Mouse (Mus musculus): ENCODE results near the gene Tysnd1. TPM values are rescaled to one million over a fixed set of nuclear protein-coding genes. Genes with fewer than 3 reads are reported as not detected.

The Tysnd1 gene
- 28.4 and 28.9 TPM in 2 replicates for polyA plus RNA-seq (2016; fragmentation: Nextera tagmentation; extraction: Ambion mirVana)

DNA sequence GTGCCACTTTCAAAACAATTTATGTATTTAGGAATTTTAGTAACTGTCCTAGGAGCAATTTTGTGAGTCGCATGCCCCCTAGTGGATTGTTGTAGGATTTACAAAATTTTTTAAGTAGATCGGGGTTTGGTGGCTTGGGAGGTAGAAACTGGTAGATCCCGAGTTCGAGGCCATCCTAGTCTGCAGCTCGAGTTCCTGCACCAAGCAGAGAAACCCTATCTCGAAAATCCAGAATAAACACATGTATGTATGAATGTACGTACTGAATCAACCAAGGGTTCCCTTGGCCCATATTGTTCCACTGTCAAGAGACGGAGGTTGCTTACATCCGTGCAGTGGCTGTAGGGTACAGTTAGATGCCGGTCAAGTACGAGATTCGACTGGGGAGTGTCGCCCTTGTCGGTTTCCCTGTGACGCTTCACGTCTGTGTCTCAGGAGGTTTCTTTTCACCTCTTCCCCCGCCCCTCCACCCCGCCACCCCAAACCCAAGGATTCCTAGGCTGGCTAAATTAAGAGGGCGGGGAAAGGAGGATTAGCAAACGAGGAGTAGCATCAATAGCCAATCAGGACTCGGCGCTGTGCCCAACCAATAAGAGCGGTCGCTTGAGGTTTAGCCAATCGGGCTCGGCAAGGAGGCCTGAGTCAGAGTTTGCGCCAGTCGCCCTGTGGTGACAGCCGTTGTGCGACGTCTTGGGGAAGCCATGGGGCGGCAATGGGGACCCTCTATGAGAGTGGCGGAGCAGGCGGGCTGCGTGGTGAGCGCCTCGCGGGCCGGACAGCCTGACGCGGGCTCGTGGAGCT, at the start of gene Tysnd1:
Gene Tysnd1 (plus strand): TSS at position 645 of the 801 bp plus-strand sequence.
- no peaks in the 10 kb centered on the region for H3K9me3 ChIP-seq
- H3K36me3 ChIP-seq (replicated peaks): peaks cover 41% of the 10 kb centered on the region
- 1% methylated on average over 42 of the region's 42 CpGs for WGBS
- peaks cover 23% of the 10 kb centered on the region for H3K4me1 ChIP-seq
- peak; percentile 98 for ATAC-seq (ENCODE audit: low FRiP score)
- peak within 1 kb of the TSS; percentile 60; the same call in 1 of the 2 replicates for H3K27ac ChIP-seq
- peak within 1 kb of the TSS; percentile 92 for H3K4me3 ChIP-seq (replicated peaks)
- peak within 1 kb of the TSS; percentile 99 for H3K4me2 ChIP-seq
- no peaks in the 10 kb centered on the region for H3K27me3 ChIP-seq
- H3K9ac ChIP-seq: peak within 1 kb of the TSS; percentile 75

GRCm38 (mm10) chr10:61646557-61646956, 48.8 kb upstream of the Tysnd1 start:
- Histone ChIP-seq H3K9me3 (no peaks in the 10 kb centered on the region), H3K9ac (no peak overlapping the region), H3K4me1 (peaks cover 16% of the 10 kb centered on the region), H3K4me3 (replicated peaks) (no peak overlapping the region), H3K36me3 (replicated peaks) (peaks cover 1% of the 10 kb centered on the region; the same call in 1 of the 2 replicates), H3K27ac (no peak overlapping the region), H3K27me3 (no peaks in the 10 kb centered on the region; the same call in 1 of the 2 replicates), H3K4me2 (no peak overlapping the region)
- WGBS: 70% methylated on average over 7 of the region's 7 CpGs
- no peak for ATAC-seq (ENCODE audit: low FRiP score)

DNA sequence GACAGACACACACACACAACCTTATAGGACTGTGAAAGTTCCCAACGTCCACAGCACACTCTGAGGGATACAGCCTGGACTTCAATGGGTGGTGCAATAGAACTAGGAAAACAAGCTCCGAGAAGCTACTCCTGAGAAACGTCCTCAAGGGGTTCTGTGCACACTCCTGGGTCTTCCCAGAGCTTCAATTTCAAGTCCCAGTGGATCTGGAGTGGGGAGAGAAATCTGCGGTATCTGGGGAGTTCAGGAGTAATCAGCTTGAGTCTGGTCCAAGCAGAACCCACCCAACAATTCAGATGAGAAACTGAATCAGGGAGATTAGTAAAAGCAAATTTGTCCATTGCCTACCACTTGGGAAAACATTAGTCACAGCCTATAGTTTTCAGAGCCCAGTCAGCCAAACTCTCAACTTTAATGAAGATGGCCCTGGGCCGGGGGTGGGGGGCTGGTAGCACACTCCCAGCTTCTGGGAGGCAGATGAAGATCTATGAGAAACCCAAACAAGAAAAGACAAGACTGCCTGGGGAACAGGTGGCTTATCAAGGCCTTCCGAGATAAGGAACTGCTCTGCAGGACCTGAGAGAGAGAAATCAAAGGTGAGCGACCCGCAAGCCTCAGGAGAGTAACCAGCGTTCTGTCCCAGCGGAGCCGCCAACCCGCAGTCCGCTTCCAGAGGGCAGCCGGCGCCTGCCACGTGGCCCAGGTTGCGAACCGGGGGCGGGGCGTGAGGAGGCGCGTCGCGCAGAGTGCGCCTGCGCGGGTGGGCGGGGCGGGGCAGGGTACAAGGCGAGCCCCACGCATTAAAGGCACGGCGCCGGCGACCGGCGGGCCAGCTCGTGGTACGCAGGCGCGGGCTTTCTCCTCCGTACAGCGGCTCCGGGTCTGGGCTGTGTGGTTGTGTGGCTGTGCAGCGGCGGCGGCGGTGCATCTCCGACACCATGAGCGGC, 47.3 kb upstream of the Tysnd1 start, which contains the start of gene Ppa1:
Gene Ppa1 (plus strand): TSS at position 763 of the 947 bp plus-strand sequence.
- Histone ChIP-seq H3K36me3 (replicated peaks) (peaks cover 15% of the 10 kb centered on the region), H3K4me2 (peak within 1 kb of the TSS; percentile 91), H3K27ac (peak within 1 kb of the TSS; percentile 86), H3K4me3 (replicated peaks) (peak within 1 kb of the TSS; percentile 81), H3K4me1 (peaks cover 16% of the 10 kb centered on the region), H3K9me3 (no peaks in the 10 kb centered on the region), H3K9ac (peak within 1 kb of the TSS; percentile 90), H3K27me3 (no peaks in the 10 kb centered on the region; the same call in 1 of the 2 replicates)
- peak; percentile 98 for ATAC-seq (ENCODE audit: low FRiP score)
- WGBS: 3% methylated on average over 50 of the region's 50 CpGs

GRCm38 (mm10) chr10:61648737-61649645, 46.3 kb upstream of the Tysnd1 start:
- 2% methylated on average over 44 of the region's 49 CpGs for WGBS
- no peaks in the 10 kb centered on the region for H3K27me3 ChIP-seq
- ATAC-seq (ENCODE audit: low FRiP score): peak; percentile 21; the same call in 1 of the 2 replicates

DNA sequence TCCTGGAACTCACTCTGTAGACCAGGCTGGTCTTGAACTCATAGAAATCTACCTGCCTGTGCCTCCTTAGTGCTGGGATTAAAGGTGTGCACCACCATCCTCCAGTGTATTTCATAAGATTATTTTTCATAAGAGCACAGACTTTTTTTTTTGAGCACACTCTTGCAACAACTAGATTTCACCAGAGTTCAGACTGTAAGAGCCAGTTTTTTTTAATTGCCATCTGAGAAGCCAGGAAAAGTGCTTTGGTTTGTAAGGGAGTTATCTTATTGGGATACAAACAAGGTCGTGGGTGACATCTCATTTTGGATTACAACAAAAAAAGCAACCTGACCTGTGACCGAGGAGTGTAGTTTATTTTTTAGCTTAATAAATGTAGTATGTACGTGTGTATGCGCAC, 41.2 kb upstream of the Tysnd1 start:
- Histone ChIP-seq H3K4me2 (no peak overlapping the region), H3K4me3 (replicated peaks) (no peak overlapping the region), H3K9me3 (no peaks in the 10 kb centered on the region), H3K27me3 (no peaks in the 10 kb centered on the region), H3K27ac (no peak overlapping the region), H3K9ac (no peak overlapping the region), H3K4me1 (peaks cover 8% of the 10 kb centered on the region), H3K36me3 (replicated peaks) (peaks cover 40% of the 10 kb centered on the region)
- no peak for ATAC-seq (ENCODE audit: low FRiP score)
- WGBS: 94% methylated on average over 4 of the region's 4 CpGs

More at GRCm38 (mm10) chr10:61648737-61649645, 46.3 kb upstream of the Tysnd1 start:
- Histone ChIP-seq H3K4me2 (peak overlapping the region; percentile 91), H3K9ac (peak overlapping the region; percentile 90), H3K4me3 (replicated peaks) (peak overlapping the region; percentile 81), H3K36me3 (replicated peaks) (peaks cover 24% of the 10 kb centered on the region), H3K4me1 (peaks cover 16% of the 10 kb centered on the region), H3K9me3 (no peaks in the 10 kb centered on the region), H3K27ac (peak overlapping the region; percentile 86)

GRCm38 (mm10) chr10:61654691-61655090, 40.6 kb upstream of the Tysnd1 start:
- Histone ChIP-seq H3K27ac (no peak overlapping the region), H3K4me2 (no peak overlapping the region), H3K36me3 (replicated peaks) (peaks cover 44% of the 10 kb centered on the region), H3K9ac (no peak overlapping the region), H3K4me1 (peaks cover 3% of the 10 kb centered on the region), H3K27me3 (no peaks in the 10 kb centered on the region), H3K9me3 (no peaks in the 10 kb centered on the region), H3K4me3 (replicated peaks) (no peak overlapping the region)
- ATAC-seq (ENCODE audit: low FRiP score): no peak
- WGBS: 91% methylated on average over 7 of the region's 7 CpGs

GRCm38 (mm10) chr10:61655188-61655587, 40.1 kb upstream of the Tysnd1 start:
- H3K36me3 ChIP-seq (replicated peaks): peaks cover 49% of the 10 kb centered on the region

DNA sequence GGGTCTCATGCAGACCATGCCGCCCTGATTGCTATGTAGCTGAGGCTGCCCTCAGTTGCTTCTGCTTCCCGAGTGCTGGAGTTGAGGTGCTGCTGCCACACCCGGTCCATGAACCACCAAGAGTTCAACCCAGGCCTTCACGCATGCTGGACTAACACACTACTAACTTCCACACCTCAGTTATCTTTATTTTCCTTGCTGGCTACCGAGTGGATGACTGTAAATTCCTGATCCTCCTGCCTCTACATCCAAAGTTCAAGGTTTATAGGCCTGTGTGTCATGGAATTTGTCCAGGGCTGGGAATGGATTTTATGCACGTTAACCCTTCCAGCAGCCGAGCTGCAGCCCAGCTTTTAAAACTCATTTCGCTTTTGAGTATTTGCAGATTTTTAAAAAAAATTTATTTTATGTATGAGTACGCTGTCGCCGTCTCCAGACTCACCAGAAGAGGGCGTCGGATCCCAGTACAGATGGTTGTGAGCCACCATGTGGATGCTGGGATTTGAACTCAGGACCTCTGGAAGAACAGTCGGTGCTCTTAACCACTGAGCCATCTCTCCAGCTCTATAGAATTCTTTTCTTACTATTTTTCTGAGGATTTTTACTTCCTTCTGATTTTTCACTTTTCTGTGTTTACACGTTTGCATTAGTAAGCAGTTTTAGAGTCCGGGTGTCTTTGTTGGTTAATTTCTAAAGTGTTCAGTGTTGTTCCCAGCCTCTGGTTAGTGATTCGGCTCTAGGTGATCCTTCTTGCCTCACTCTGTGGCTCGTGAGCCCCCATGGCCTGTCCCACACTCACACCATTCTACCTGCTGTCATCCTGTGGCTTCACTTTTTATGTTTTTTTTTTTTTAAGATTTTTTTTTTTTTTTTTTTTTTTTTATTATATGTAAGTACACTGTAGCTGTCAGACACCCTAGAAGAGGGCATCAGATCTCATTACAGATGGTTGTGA, 38.1 kb upstream of the Tysnd1 start:
- no peak overlapping the region for H3K27ac ChIP-seq
- H3K9ac ChIP-seq: no peak overlapping the region
- H3K4me1 ChIP-seq: no peaks in the 10 kb centered on the region
- H3K4me3 ChIP-seq (replicated peaks): no peak overlapping the region
- no peaks in the 10 kb centered on the region for H3K9me3 ChIP-seq
- H3K36me3 ChIP-seq (replicated peaks): peaks cover 52% of the 10 kb centered on the region
- no peak for ATAC-seq (ENCODE audit: low FRiP score)
- H3K27me3 ChIP-seq: no peaks in the 10 kb centered on the region
- 92% methylated on average over 18 of the region's 18 CpGs for WGBS
- no peak overlapping the region for H3K4me2 ChIP-seq

More at GRCm38 (mm10) chr10:61655188-61655587, 40.1 kb upstream of the Tysnd1 start:
- no peak for ATAC-seq (ENCODE audit: low FRiP score)
- Histone ChIP-seq H3K9ac (no peak overlapping the region), H3K27ac (no peak overlapping the region), H3K4me3 (replicated peaks) (no peak overlapping the region), H3K4me2 (no peak overlapping the region), H3K4me1 (peaks cover 3% of the 10 kb centered on the region; the same call in 1 of the 2 replicates), H3K27me3 (no peaks in the 10 kb centered on the region), H3K9me3 (no peaks in the 10 kb centered on the region)
- WGBS: 94% methylated on average over 3 of the region's 3 CpGs

DNA sequence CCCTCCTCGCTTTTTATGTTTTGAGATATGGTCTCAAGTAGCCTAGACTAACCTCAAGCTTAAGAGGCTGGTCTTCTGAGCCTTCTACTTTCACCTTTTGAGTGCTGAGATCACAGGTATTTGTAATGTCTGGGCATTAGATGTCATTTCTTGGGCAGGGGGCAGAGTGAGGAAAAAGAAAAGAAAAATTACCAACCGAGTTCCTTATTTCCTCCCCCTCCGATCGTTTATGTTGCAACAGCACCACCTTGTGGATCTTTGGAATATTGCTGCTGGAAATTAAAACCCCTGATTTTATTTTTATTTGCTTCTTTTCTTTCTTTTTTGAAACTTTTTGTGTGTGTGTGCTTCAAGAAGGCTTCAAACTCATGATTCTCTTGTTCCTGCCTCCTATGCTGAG, 37.3 kb upstream of the Tysnd1 start:
- WGBS: 29% methylated on average over 4 of the region's 4 CpGs
- Histone ChIP-seq H3K4me2 (no peak overlapping the region), H3K27me3 (no peaks in the 10 kb centered on the region), H3K27ac (no peak overlapping the region), H3K9ac (no peak overlapping the region), H3K9me3 (no peaks in the 10 kb centered on the region), H3K36me3 (replicated peaks) (peaks cover 51% of the 10 kb centered on the region), H3K4me3 (replicated peaks) (no peak overlapping the region), H3K4me1 (no peaks in the 10 kb centered on the region)
- no peak for ATAC-seq (ENCODE audit: low FRiP score)

DNA sequence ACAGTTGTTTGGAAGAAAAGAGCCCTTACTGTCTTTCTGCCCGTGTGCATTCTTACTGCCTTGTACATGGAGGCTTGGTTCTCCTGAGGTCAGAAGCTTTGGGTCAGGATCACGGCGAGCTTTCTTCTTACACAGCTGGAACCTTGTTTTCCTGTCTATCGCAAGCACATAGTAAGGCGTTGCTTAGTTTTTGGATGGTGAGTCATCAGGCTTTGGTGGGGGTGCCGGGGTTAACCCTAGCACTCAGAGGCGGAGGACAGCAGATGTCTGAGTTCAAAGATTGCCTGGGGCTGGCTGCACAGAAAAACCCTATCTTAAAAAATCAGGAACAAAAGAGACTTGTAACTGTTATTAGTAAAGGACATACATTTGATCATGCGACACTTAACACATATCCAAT, 33.4 kb upstream of the Tysnd1 start:
- Histone ChIP-seq H3K4me1 (no peaks in the 10 kb centered on the region), H3K9ac (no peak overlapping the region), H3K4me2 (no peak overlapping the region), H3K27ac (peak overlapping the region; percentile 75), H3K27me3 (no peaks in the 10 kb centered on the region), H3K9me3 (no peaks in the 10 kb centered on the region), H3K36me3 (replicated peaks) (peaks cover 58% of the 10 kb centered on the region), H3K4me3 (replicated peaks) (no peak overlapping the region)
- 80% methylated on average over 8 of the region's 8 CpGs for WGBS
- no peak for ATAC-seq (ENCODE audit: low FRiP score)

Measured in forebrain, embryonic 12.5 days (tissue).